Mouse (Mus musculus): ENCODE results near the gene Hormad1.

GRCm38 (mm10) chr3:95542981-95543380 lies 16.5 kb upstream of the Hormad1 start:
- TF ChIP-seq CTCF (IDR thresholded peaks at IDR 0.05; ENCODE audit: borderline replicate concordance, insufficient read depth, low read depth, low read length) (no peak), POLR2A (IDR thresholded peaks at IDR 0.05; ENCODE audit: borderline replicate concordance, insufficient read depth, low read length) (no peak)

All from cerebellum, adult 2 months (tissue).